Mouse (Mus musculus) retina, embryonic 14.5 days (tissue): ENCODE results near the gene Pias3.
"Not testable (repeated sequence)": the region's sequence is repeated elsewhere in the genome, so short reads cannot be mapped to it uniquely, and the experiment has no call there.

ENCODE experiments used
- DNase-seq: peaks from one replicate; pipeline ENCODE4 v3.0.0-alpha.2; 2015; ENCODE audit warnings: low spot score

The Pias3 gene

GRCm38 (mm10) chr3:96696198-96696765, at the start of gene Pias3:
Gene Pias3, plus strand, starts transcription at chr3:96696384.
- peak; percentile 85 for DNase-seq

- DNase-seq: no peak
These were observed 48.8 kb upstream of the Pias3 start for GRCm38 (mm10) chr3:96647365-96647764.

GRCm38 (mm10) chr3:96660901-96661300, 35.3 kb upstream of the Pias3 start:
- DNase-seq: no peak

- no peak for DNase-seq
These were observed 33.4 kb upstream of the Pias3 start for GRCm38 (mm10) chr3:96662731-96663316.

- peak; percentile 95 for DNase-seq
These were observed 32.5 kb upstream of the Pias3 start for GRCm38 (mm10) chr3:96663432-96664239.

GRCm38 (mm10) chr3:96665732-96666363, 30.3 kb upstream of the Pias3 start:
- not testable (repeated sequence) for DNase-seq

GRCm38 (mm10) chr3:96666916-96667315, 29.3 kb upstream of the Pias3 start:
- no peak for DNase-seq

GRCm38 (mm10) chr3:96667316-96667715, 28.9 kb upstream of the Pias3 start:
- DNase-seq: peak; percentile 27

GRCm38 (mm10) chr3:96668424-96669067, 27.6 kb upstream of the Pias3 start:
- DNase-seq: no peak

- peak; percentile 63 for DNase-seq
These were observed 26.3 kb upstream of the Pias3 start, which contains the start of gene Ankrd35 for GRCm38 (mm10) chr3:96669727-96670468. Gene Ankrd35, plus strand, starts transcription at chr3:96670131.

- no peak for DNase-seq
These were observed 24.7 kb upstream of the Pias3 start for GRCm38 (mm10) chr3:96671519-96671918.

GRCm38 (mm10) chr3:96673514-96673913, 22.7 kb upstream of the Pias3 start:
- no peak for DNase-seq

- no peak for DNase-seq
These were observed 21.7 kb upstream of the Pias3 start for GRCm38 (mm10) chr3:96674442-96674841.

- DNase-seq: no peak
These were observed 21.0 kb upstream of the Pias3 start for GRCm38 (mm10) chr3:96675171-96675570.

GRCm38 (mm10) chr3:96675690-96676089, 20.5 kb upstream of the Pias3 start:
- no peak for DNase-seq

GRCm38 (mm10) chr3:96678456-96678855, 17.7 kb upstream of the Pias3 start:
- no peak for DNase-seq

- no peak for DNase-seq
These were observed 17.0 kb upstream of the Pias3 start for GRCm38 (mm10) chr3:96679159-96679674.

GRCm38 (mm10) chr3:96680269-96680956, 15.8 kb upstream of the Pias3 start:
- no peak for DNase-seq

GRCm38 (mm10) chr3:96683496-96683895, 12.7 kb upstream of the Pias3 start:
- no peak for DNase-seq

GRCm38 (mm10) chr3:96684151-96684821, 11.9 kb upstream of the Pias3 start:
- no peak for DNase-seq
